Mouse (Mus musculus) layer of hippocampus, adult 9-11 months (tissue): ENCODE measurements around the gene Fibp.

ENCODE experiments used
- DNase-seq: peaks from one replicate; pipeline ENCODE4 v3.0.0; 2022

The Fibp gene

DNA sequence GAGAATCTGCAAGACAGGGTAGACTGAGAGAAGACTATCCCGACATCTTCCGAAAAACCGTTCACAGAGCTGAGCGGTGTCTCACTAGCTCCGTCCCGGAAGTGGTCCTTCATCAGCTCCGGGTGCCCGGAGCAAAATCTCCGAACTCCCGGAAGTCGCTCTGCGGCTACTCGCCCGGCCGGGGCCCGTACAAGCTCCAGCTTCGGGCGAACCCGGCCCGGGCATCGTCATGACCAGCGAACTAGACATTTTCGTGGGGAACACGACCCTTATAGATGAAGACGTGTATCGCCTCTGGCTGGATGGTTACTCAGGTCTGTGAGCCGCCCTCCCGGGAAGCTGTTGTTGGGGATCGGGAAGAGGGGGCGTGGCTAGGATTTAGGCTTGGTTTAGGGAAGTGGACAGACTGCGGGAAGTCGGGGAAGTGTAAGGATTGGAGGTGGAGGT lies at the start of gene Fibp:
Gene Fibp, plus strand, starts transcription at position 151 of the 447 bp plus-strand sequence.
- peak; percentile 82 for DNase-seq

- DNase-seq = no peak
Observed at GRCm38 (mm10) chr19:5410641-5411040, 49.8 kb upstream of the Fibp start.

GRCm38 (mm10) chr19:5411961-5412360 lies 48.5 kb upstream of the Fibp start:
- no peak for DNase-seq

GRCm38 (mm10) chr19:5413840-5414239 lies 46.6 kb upstream of the Fibp start:
- DNase-seq = no peak

GRCm38 (mm10) chr19:5414534-5414957 lies 45.9 kb upstream of the Fibp start:
- peak; percentile 47 for DNase-seq

- DNase-seq = no peak
Observed at GRCm38 (mm10) chr19:5418750-5419466, 41.5 kb upstream of the Fibp start.

GRCm38 (mm10) chr19:5419630-5420029 lies 40.8 kb upstream of the Fibp start:
- DNase-seq = no peak

GRCm38 (mm10) chr19:5420579-5420978 lies 39.8 kb upstream of the Fibp start:
- DNase-seq = no peak

GRCm38 (mm10) chr19:5421784-5422183 lies 38.6 kb upstream of the Fibp start:
- DNase-seq = no peak

- DNase-seq = peak; percentile 39
Observed at GRCm38 (mm10) chr19:5422267-5422666, 38.1 kb upstream of the Fibp start.

DNA sequence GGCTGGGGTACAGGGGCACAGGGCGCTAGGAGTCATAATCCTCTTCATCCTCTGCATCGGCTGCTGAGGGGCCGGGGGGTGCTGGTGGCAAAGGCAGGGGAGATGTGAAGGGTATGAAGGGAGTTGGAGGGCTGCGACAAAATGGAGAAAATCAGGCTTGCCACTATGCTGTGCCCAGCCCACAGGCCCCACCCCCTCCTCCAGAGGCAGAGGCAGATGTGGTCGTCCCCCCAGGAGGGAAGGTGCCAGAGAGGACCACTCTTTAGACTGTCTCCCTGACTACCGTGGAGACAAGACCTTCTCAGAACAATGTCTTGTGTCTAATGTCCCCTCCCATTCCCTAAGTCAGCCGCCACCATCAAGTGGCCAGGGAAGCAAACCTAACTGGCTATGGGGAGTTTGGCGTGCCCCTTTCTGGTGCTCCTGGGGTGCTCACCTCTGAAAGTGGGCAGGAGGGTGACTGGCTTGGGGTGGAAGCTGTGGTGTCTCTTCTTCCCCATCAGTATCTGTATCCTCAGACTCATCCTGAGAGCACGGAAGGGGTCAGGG lies 37.4 kb upstream of the Fibp start:
- no peak for DNase-seq

DNA sequence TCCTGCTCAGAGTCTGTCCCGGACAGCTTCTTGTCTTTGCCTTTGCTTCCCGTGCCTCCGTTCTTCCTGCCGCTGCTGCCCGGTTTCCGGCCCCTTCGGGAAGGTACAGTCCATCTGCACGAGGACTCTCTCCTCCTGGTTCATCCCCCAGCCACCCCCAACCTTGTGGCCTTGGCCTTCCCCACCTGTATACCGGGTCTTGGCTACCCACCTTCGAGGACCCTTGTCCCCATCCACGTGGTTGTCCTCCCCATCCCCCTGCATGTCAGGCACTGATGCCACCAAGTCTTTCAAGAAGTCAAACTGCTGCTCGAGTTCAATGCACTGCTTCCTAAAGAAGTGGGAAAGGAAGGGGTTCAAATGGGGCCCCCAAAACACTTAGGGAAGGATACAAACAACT lies 36.9 kb upstream of the Fibp start:
- DNase-seq = peak; percentile 8

DNA sequence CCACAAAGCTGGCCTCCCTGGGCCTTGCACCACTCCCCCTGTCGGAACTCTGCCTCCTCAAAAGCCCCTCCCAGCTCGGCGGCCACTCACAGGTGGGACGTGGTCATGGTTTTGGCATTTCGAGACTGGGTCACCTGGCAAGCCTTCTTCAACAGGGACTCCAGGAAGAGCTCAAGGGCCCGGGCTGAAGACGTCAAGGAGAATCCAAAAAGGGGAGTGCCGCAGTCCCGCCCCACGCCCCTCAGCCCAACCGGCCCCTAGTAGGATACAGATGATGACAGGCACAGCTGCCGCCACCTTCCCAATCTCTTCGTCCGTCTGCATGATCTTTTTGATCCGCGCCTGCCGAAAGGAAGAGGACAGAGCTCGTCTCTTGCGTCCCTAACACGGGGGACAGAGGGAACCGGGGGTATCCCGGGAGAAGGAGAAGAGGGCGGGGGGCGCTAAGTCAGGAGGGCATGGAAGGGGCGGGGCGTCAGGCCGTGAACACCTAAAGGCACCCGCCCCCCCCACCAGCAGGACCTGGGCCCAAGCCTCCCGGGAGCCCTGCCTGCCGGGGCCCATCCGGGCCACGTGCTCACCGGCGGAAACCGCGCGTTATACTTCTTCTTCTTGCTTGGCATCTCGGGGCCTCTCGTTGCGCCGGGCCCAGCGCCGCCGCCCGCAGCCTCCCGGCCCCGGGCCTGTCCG lies 36.2 kb upstream of the Fibp start:
- no peak for DNase-seq

DNA sequence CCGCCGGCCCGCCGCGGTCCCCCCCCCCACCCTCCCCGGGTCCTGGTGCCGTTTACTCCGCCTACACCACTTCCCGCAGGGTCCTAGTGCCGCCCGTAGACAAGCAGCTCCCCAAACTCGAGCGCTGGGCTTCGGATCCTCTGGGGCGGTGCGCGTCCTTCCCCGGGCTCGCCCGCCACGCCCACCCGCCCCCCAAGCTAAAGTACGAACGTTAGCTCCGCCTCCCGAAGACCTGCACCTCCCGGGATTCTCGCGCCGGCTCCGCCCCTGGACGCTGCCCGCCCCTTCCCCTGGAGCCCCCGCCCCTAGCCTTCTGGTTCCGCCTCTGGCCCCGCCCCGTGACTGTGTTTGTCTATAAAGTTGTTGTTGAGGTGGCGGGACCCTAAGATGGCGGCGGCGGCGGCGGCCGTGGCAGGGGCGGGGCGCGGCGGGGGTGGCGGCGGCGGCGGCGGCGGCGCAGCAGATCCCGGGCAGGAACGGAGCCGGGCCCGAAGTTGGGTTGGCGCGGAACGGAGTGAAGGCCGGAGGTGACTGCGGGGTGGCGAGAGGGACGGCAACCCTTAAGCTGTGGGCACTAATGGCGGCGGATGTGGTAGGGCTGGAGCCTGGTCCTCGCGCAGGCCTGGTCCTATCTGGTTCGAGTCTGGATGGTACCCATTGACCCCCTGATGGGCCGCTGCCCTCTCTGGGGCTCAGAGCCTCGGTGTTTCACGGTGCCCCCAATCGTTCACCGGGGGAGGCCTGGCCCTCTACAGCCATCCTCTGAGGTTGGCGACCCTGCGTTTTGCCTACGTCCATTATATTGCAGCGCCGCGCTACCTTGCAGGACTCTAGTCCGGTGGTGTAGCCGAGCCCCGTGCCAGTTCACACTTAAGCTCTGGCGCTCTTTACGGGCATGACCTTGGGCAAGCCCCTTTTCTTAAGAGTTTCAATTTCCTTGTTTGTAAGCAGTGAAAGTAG lies 35.4 kb upstream of the Fibp start, which contains the start of the genes Drap1 and AI837181:
Gene Drap1, minus strand, starts transcription at position 198 of the 960 bp plus-strand sequence.
Gene AI837181, plus strand, starts transcription at position 363 of the 960 bp plus-strand sequence.
- peak; percentile 95 for DNase-seq

- DNase-seq = peak; percentile 35
Observed at GRCm38 (mm10) chr19:5425906-5426565, 34.4 kb upstream of the Fibp start.

GRCm38 (mm10) chr19:5426640-5427290 lies 33.6 kb upstream of the Fibp start:
- no peak for DNase-seq

GRCm38 (mm10) chr19:5428083-5428482 lies 32.3 kb upstream of the Fibp start:
- no peak for DNase-seq

DNA sequence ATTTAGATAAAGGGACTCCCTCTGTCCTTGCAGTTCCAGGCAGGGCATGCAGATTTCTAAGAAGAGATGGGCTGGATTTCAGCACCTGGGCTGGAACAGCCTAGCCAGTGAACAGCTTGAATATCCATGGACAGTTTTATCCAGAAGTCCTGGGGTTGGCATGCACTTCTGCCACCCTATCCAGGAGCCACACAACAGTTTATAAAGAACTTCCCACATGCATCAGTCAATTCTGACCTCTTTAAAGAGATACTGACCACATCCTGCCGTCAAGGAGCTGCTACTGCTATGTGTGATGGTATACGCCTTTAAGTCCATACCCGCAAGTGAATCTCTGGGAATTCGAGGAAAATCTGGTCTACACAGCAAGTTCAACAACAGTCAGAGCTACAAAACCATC lies 31.2 kb upstream of the Fibp start:
- DNase-seq = no peak

GRCm38 (mm10) chr19:5429806-5430205 lies 30.6 kb upstream of the Fibp start:
- no peak for DNase-seq

- DNase-seq = no peak
Observed at GRCm38 (mm10) chr19:5430408-5430807, 30.0 kb upstream of the Fibp start.

DNA sequence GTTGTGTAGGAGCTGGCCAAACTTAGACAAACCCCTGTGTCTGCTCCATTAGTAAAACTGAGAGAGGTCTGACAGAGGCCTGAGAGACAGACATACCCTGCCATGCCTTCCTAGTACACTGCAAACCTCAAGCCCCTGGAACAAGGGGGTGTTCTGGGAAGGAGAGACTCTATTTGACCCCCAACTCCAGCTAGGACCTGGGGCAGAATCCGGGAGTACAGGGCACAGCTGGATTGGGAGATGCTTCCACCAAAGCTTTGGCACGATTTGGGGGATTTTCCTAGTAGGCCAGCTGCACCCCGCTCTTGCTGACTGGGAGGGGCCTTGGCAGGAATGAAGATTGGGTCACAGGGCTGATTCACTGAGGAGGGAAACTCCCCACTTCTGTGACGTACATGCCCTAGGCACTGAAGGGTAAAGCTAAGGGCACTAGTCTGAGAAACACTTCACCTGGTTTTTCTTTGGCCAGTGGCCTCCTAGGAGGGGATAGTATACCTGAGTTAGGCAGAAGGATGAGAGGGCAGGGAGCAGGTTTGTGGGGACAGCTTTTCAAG lies 28.4 kb upstream of the Fibp start:
- no peak for DNase-seq
